In the genomic region with DNA sequence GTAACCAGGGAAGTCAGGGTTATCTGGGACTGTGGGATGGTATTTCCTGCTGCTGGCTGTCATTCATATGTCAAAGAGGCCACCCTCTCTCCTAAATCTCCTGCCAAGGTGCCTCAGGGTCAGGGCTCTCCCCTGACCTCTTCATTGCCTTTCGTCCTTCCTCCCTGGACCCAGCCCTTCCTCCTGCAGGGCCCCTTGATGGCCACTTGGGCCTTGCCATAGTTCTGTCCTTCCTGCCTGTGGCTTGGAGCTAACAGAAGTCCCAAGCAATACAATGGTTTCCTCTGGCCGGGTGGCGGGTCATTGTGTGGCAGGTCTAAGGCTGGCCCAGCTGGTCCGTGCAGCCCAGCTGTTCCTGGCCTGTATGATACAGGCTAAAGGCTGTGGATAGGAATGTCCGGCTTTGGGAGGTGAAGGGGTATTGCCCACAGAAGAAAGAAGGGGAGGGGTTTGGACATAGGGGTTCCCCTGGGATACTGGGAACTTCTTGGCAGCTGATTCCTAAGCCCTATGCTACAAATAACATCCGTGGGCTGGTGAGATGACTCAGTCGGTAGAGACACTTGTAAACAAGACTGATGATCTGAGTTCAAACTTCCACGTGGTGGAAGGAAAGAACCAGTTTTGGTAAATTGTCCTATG, we compare ENCODE assay signal across 9 mouse cellular contexts. TPM values are rescaled to one million over a fixed set of nuclear protein-coding genes. Genes with fewer than 3 reads are reported as not detected.
DNase-seq lines count a peak whose midpoint lies in the region; ATAC-seq and TF ChIP-seq lines count a peak whose summit lies in the region.
"Had no signal": no experiment of that assay in that cellular context is flagged by ENCODE, and none has a peak within 500 bp of the region (broad histone marks: within the 10 kb centered on the region; RNA-seq: fewer than 3 reads in every experiment).

No protein-coding gene starts in this region.

- H3K4me1 ChIP-seq in intestine, embryonic 16.5 days (ENCODE audit: control insufficient read depth, insufficient read depth, low read length), result peaks cover 7% of the 10 kb centered on the region
- no peaks in the 10 kb centered on the region for H3K4me1 ChIP-seq in lung, postnatal 0 days (ENCODE audit: insufficient read depth, low read depth, low read length)

- peak; percentile 60; the same call in 1 of the 2 replicates for TF ChIP-seq EP300 in lung, postnatal 0 days (IDR thresholded peaks at IDR 0.05)

- 0 out of 2 replicates have a peak, but pooled peaks cover 2% of the 10 kb centered on the region for H3K36me3 ChIP-seq in intestine, embryonic 16.5 days (ENCODE audit: control insufficient read depth, insufficient read depth, low read length)
- 0 out of 2 replicates have a peak, but pooled peaks cover under 1% of the 10 kb centered on the region for H3K36me3 ChIP-seq in lung, postnatal 0 days (ENCODE audit: insufficient read depth, low read length)
- H3K36me3 ChIP-seq: embryonic facial prominence, embryonic 15.5 days had no signal

- H3K9me3 ChIP-seq in intestine, embryonic 16.5 days (ENCODE audit: control insufficient read depth, low read length), result no peaks in the 10 kb centered on the region
- no peaks in the 10 kb centered on the region for H3K9me3 ChIP-seq in lung, postnatal 0 days (ENCODE audit: low read length)
- H3K9me3 ChIP-seq: embryonic facial prominence, embryonic 15.5 days had no signal

- no peak overlapping the region for H3K4me3 ChIP-seq in intestine, embryonic 16.5 days (ENCODE audit: low read length)
- no peak overlapping the region for H3K4me3 ChIP-seq in lung, postnatal 0 days (ENCODE audit: low read depth, low read length)
- H3K4me3 ChIP-seq: embryonic facial prominence, embryonic 15.5 days had no signal

- no peak overlapping the region for H3K4me2 ChIP-seq in intestine, embryonic 16.5 days (ENCODE audit: low read depth, low read length)
- no peak overlapping the region for H3K4me2 ChIP-seq in lung, postnatal 0 days (replicated peaks; ENCODE audit: low read depth, low read length)
- H3K4me2 ChIP-seq: embryonic facial prominence, embryonic 15.5 days had no signal

- no peaks in the 10 kb centered on the region for H3K27me3 ChIP-seq in intestine, embryonic 16.5 days (replicated peaks; ENCODE audit: control insufficient read depth, insufficient read depth, low read length)
- H3K27me3 ChIP-seq in lung, postnatal 0 days (replicated peaks; ENCODE audit: insufficient read depth, low read length), result no peaks in the 10 kb centered on the region
- H3K27me3 ChIP-seq: embryonic facial prominence, embryonic 15.5 days had no signal

- peak; percentile 71 for ATAC-seq in intestine, embryonic 16.5 days
- ATAC-seq in lung, postnatal 0 days, result peak; percentile 83
- no peak for ATAC-seq in granulocyte monocyte progenitor cell, adult 5-6 weeks (replicated peaks; ENCODE audit: poor library complexity, severe bottlenecking)

- 0 out of 2 replicates have a peak overlapping the region, but pooled peaks have one; percentile 10 for H3K9ac ChIP-seq in intestine, embryonic 16.5 days (ENCODE audit: low read depth, low read length)
- H3K9ac ChIP-seq in lung, postnatal 0 days (replicated peaks; ENCODE audit: low read depth), result no peak overlapping the region
- H3K9ac ChIP-seq: embryonic facial prominence, embryonic 15.5 days had no signal

- 58% methylated on average over 8 of the region's 8 CpGs for WGBS in intestine, embryonic 16.5 days
- WGBS in lung, postnatal 0 days, result 40% methylated on average over 8 of the region's 8 CpGs

- peak; percentile 53 for TF ChIP-seq CTCF in lung, postnatal 0 days (IDR thresholded peaks at IDR 0.05)

- no peak overlapping the region; the same call in 1 of the 2 replicates for H3K27ac ChIP-seq in intestine, embryonic 16.5 days (ENCODE audit: low read length)
- H3K27ac ChIP-seq in lung, postnatal 0 days (ENCODE audit: low read length), result peak overlapping the region; percentile 32; the same call in 1 of the 2 replicates
- H3K27ac ChIP-seq: embryonic facial prominence, embryonic 15.5 days had no signal

- peak; percentile 62 to 77 for DNase-seq in adrenal gland, adult (ENCODE audit: inconsistent age in 2 of 2, low spot score in 1 of 2)
- DNase-seq in adrenal gland, adult 18-20 months (ENCODE audit: low spot score in 2 of 2), result no peak
- DNase-seq in embryo, embryonic 11 days, result peak; percentile 28
- peak; percentile 66 for DNase-seq in lung, postnatal 0 days (ENCODE audit: low spot score)
- no peak for DNase-seq in spleen, adult 18-20 months
- DNase-seq in spleen, adult 12 weeks (ENCODE audit: low spot score), result no peak

RNA-seq across cellular contexts. Expression of a gene that starts 25.5 kb away (rescaled TPM):
- total RNA-seq in adrenal gland, adult 18-20 months (2021), result not detected
- 0.72 and 1.0 TPM in 2 replicates for polyA plus RNA-seq in intestine, embryonic 16.5 days (2015; fragmentation: Nextera tagmentation; extraction: Ambion mirVana)
- polyA plus RNA-seq in lung, postnatal 0 days (2015; fragmentation: Nextera tagmentation; extraction: Ambion mirVana), result 2.3 and 3.2 TPM in 2 replicates
- not detected in 2 replicates for total RNA-seq in granulocyte monocyte progenitor cell, adult 5-6 weeks (2014; fragmentation: Nextera tagmentation)
- total RNA-seq in granulocyte monocyte progenitor cell, adult 5-6 weeks (2017), result not detected in 2 replicates

RNA-seq across cellular contexts. Expression of a gene that starts 27.4 kb away (rescaled TPM):
- 10 to 100 TPM; 12.2 to 25.5 TPM for total RNA-seq in adrenal gland, adult 18-20 months (2021)
- polyA plus RNA-seq in intestine, embryonic 16.5 days (2015; fragmentation: Nextera tagmentation; extraction: Ambion mirVana), result 10.3 and 11.2 TPM in 2 replicates
- polyA plus RNA-seq in lung, postnatal 0 days (2015; fragmentation: Nextera tagmentation; extraction: Ambion mirVana), result 13.7 and 19.7 TPM in 2 replicates
- total RNA-seq in granulocyte monocyte progenitor cell, adult 5-6 weeks (2014; fragmentation: Nextera tagmentation), result 45.9 and 57.9 TPM in 2 replicates
- total RNA-seq in granulocyte monocyte progenitor cell, adult 5-6 weeks (2017), result 108 and 143 TPM in 2 replicates

Comparison
In these comparisons a context has a peak if more than half of its experiments do, and no peak if none do; other contexts are left out.
1. DNase-seq: peak in adrenal gland, adult (2 of 2), embryo, embryonic 11 days (single experiment) and lung, postnatal 0 days (single experiment); none in adrenal gland, adult 18-20 months (0 of 2), spleen, adult 18-20 months (0 of 2) and spleen, adult 12 weeks (single experiment).